Mouse (Mus musculus): ENCODE data around the gene Olfr1162. TPM values are rescaled to one million over a fixed set of nuclear protein-coding genes. Genes with fewer than 3 reads are reported as not detected.

Olfr1162 gene
- polyA plus RNA-seq, 1 experiment from 2014 or later, result not detected

GRCm38 (mm10) chr2:88007515-88008318 is 43.2 kb downstream of the Olfr1162 start, which contains the start of gene Olfr1160:
Gene Olfr1160, minus strand, starts transcription at chr2:88008268.
- no peak within 1 kb of the TSS for H3K4me3 ChIP-seq (ENCODE audit: low read depth, low read length)
- peak; percentile 99 for ATAC-seq
- H3K4me2 ChIP-seq (ENCODE audit: low read depth, low read length), result no peak within 1 kb of the TSS
- no peaks in the 10 kb centered on the region for H3K4me1 ChIP-seq (ENCODE audit: insufficient read depth)
- H3K9ac ChIP-seq (replicated peaks), result no peak within 1 kb of the TSS
- no peak for DNase-seq
- no peaks in the 10 kb centered on the region for H3K27me3 ChIP-seq (ENCODE audit: insufficient read depth, low read length)
- H3K9me3 ChIP-seq (ENCODE audit: low read length), result no peaks in the 10 kb centered on the region
- no peaks in the 10 kb centered on the region for H3K36me3 ChIP-seq (replicated peaks; ENCODE audit: insufficient read depth, low read length)
- no peak for TF ChIP-seq CTCF (IDR thresholded peaks at IDR 0.05; ENCODE audit: low read depth)
- TF ChIP-seq EP300 (IDR thresholded peaks at IDR 0.05; ENCODE audit: low read depth), result no peak
- peak within 1 kb of the TSS; percentile 45 for H3K27ac ChIP-seq (ENCODE audit: low read depth)

Other genes starting within 250 kb of the Olfr1162 start
- not detected in 2 replicates for gene Olfr1145, start 241.3 kb downstream of the Olfr1162 start, polyA plus RNA-seq (2015; fragmentation: Nextera tagmentation; extraction: Ambion mirVana)
- gene Olfr1148, start 220.6 kb downstream of the Olfr1162 start, polyA plus RNA-seq (2015; fragmentation: Nextera tagmentation; extraction: Ambion mirVana), result not detected in 2 replicates
- not detected in 2 replicates for gene Olfr1150-ps1, start 207.1 kb downstream of the Olfr1162 start, polyA plus RNA-seq (2015; fragmentation: Nextera tagmentation; extraction: Ambion mirVana)
- not detected in 2 replicates for gene Olfr1151, start 195.3 kb downstream of the Olfr1162 start, polyA plus RNA-seq (2015; fragmentation: Nextera tagmentation; extraction: Ambion mirVana)
- not detected in 2 replicates for gene Olfr1152, start 184.6 kb downstream of the Olfr1162 start, polyA plus RNA-seq (2015; fragmentation: Nextera tagmentation; extraction: Ambion mirVana)
- gene Olfr1153, start 156.2 kb downstream of the Olfr1162 start, polyA plus RNA-seq (2015; fragmentation: Nextera tagmentation; extraction: Ambion mirVana), result not detected in 2 replicates
- gene Olfr1154, start 146.0 kb downstream of the Olfr1162 start, polyA plus RNA-seq (2015; fragmentation: Nextera tagmentation; extraction: Ambion mirVana), result not detected in 2 replicates
- not detected in 2 replicates for gene Olfr1155, start 106.0 kb downstream of the Olfr1162 start, polyA plus RNA-seq (2015; fragmentation: Nextera tagmentation; extraction: Ambion mirVana)
- gene Olfr1156, start 98.0 kb downstream of the Olfr1162 start, polyA plus RNA-seq (2015; fragmentation: Nextera tagmentation; extraction: Ambion mirVana), result not detected in 2 replicates
- not detected in 2 replicates for gene Olfr1157, start 82.8 kb downstream of the Olfr1162 start, polyA plus RNA-seq (2015; fragmentation: Nextera tagmentation; extraction: Ambion mirVana)
- gene Olfr74, start 76.5 kb downstream of the Olfr1162 start, polyA plus RNA-seq (2015; fragmentation: Nextera tagmentation; extraction: Ambion mirVana), result not detected in 2 replicates
- not detected in 2 replicates for gene Olfr1158, start 61.0 kb downstream of the Olfr1162 start, polyA plus RNA-seq (2015; fragmentation: Nextera tagmentation; extraction: Ambion mirVana)
- gene Olfr1160, start 42.9 kb downstream of the Olfr1162 start, polyA plus RNA-seq (2015; fragmentation: Nextera tagmentation; extraction: Ambion mirVana), result not detected in 2 replicates
- not detected in 2 replicates for gene Olfr1161, start 28.4 kb downstream of the Olfr1162 start, polyA plus RNA-seq (2015; fragmentation: Nextera tagmentation; extraction: Ambion mirVana)
- gene Olfr73, start 13.4 kb downstream of the Olfr1162 start, polyA plus RNA-seq (2015; fragmentation: Nextera tagmentation; extraction: Ambion mirVana), result not detected in 2 replicates
- gene Olfr1163, start 20.7 kb upstream of the Olfr1162 start, polyA plus RNA-seq (2015; fragmentation: Nextera tagmentation; extraction: Ambion mirVana), result not detected in 2 replicates
- not detected in 2 replicates for gene Olfr1164, start 42.8 kb upstream of the Olfr1162 start, polyA plus RNA-seq (2015; fragmentation: Nextera tagmentation; extraction: Ambion mirVana)
- not detected in 2 replicates for gene Olfr1166, start 77.1 kb upstream of the Olfr1162 start, polyA plus RNA-seq (2015; fragmentation: Nextera tagmentation; extraction: Ambion mirVana)
- not detected in 2 replicates for gene Olfr1167, start 104.1 kb upstream of the Olfr1162 start, polyA plus RNA-seq (2015; fragmentation: Nextera tagmentation; extraction: Ambion mirVana)
- gene Olfr1168, start 130.8 kb upstream of the Olfr1162 start, polyA plus RNA-seq (2015; fragmentation: Nextera tagmentation; extraction: Ambion mirVana), result not detected in 2 replicates
- not detected in 2 replicates for gene Olfr1170, start 177.2 kb upstream of the Olfr1162 start, polyA plus RNA-seq (2015; fragmentation: Nextera tagmentation; extraction: Ambion mirVana)
- not detected in 2 replicates for gene Olfr1173, start 228.7 kb upstream of the Olfr1162 start, polyA plus RNA-seq (2015; fragmentation: Nextera tagmentation; extraction: Ambion mirVana)

Data from liver, postnatal 0 days (tissue).